Mouse (Mus musculus): ENCODE measurements around the gene Psmd9. TPM values are rescaled to one million over a fixed set of nuclear protein-coding genes. Genes with fewer than 3 reads are reported as not detected.

Gene Psmd9
- 3.3 TPM for polyA plus RNA-seq (2014; fragmentation: Illumina TruSeq; extraction: RNeasy Lipid Tissue Mini Kit (QIAGEN cat#74804); ENCODE audit: low replicate concordance)

DNA sequence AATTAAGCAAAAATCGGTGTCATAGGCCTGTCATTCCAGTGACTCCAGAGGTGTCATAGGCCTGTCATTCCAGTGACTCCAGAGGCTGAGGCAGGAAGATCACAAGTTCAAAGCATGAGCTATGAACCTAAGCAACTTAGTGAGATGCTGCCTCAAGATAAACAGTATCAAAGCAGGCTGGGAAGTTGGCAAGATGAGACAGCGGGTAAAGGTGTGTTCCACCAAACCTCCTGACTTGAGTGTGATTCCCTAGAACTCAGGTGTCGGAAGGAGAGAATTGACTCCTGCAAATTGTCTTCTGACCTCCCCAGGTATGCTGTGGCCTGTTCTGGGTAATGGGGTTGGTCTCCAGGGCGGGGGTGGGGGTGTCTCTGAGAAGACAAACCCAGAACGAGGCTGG is at the start of gene Psmd9:
Psmd9 (plus strand) TSS at position 130 of the 400 bp plus-strand sequence.

DNA sequence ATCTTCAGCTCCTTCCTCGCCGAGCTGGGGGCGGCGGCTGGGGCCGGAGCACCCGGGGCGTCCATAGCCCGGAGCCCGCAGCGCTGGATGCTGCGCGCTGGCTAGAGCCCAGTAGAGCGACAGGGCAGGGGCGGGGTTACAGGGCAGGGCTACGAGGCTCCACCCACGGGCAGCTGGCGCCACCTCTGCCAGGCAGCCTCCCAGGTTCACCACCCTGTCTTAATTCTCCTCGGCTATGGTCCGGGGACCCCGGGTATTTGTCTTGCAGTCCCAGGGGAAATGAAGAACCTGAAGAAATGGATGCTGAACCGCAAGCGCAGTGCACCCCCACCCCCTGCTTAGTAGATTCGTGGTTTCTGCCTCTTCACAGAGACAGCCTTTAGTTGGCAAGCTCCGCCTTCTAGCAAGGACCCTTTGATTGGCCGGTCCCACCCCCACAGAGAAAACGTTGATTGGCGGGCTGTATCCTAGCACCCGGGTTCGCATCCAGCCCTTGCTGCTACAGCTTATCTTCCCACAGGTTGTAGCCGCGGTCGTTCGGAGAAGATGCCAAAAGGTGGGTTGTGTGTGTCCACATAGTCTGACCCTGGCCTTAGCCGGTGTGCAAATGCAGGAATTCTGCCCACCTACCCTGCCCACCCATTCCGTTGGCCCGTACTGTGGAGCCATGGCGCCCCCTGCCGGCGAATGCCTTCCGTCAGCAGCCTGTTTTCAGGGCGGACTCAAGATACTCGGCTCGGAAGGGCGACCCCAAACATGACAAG is 36.7 kb upstream of the Psmd9 start, which contains the start of gene Rhof:
Rhof (minus strand) TSS at position 385 of the 764 bp plus-strand sequence.

DNA sequence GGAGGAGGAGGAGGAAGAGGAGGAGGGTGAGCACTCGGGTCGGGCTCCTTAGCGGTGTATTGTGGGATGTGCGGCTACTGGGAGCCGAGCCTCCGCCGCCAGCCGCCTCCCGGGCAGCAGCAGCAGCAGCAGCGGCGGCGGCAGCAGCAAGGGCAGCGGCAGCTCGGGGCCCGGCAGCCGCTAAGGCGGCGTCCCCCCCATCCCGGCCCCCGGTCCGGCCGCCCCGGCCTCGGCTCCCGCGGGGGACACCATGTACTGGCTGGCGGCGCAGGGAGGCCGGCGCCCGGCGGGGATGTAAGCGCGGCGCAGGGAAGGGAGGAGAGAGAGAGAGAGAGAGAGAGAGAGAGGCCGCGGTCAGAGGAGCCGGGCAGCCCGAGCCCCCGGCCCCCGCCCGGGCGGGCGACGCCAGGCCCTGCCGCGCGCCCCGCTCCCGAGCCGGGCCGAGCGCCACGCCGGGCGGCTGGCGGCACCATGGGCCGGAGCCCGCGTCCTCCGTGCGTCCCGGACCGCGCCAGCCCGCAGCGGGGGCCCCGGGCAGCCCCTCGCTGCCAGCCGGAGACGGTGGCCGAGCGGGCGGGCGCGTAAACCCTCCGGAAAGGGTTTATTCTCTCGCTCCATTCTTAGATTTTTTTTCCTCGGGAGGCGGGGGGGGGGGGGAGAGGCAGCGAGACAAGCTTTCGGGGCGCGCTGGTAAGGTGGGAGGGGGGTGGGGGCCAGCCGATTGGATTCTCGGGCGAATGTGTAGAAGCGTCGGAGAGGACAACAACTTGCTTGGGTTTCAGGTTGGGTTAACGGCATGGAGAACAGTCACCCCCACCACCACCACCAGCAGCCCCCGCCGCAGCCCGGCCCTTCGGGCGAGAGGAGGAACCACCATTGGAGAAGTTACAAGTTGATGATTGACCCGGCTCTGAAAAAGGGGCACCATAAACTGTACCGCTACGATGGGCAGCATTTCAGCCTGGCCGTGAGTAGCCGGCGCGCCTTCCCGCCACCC is 26.8 kb upstream of the Psmd9 start, which contains the start of gene Setd1b:
Setd1b (plus strand) TSS at position 33 of the 997 bp plus-strand sequence.

DNA sequence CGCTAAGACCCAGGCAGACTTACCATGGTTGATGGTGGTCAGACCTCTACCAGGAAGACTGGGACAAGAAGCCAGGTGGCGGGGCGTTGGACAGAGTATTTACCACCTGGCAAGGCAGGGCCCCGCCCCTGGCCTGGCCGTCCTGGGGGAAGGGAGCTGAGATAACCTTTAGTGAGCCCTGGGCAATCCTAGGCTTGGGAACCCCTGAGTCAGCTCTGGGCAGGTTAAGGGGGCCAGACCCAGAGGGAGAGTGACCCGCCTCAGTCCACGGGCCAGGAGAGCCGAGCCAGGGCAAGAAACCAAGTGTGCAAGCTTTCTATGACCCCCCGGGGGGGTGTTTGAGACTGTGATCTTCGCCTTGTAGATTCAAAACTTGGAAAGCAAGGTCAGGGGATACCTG is 13.4 kb downstream of the Psmd9 start, which contains the start of gene Hpd:
Hpd (minus strand) TSS at position 77 of the 400 bp plus-strand sequence.

DNA sequence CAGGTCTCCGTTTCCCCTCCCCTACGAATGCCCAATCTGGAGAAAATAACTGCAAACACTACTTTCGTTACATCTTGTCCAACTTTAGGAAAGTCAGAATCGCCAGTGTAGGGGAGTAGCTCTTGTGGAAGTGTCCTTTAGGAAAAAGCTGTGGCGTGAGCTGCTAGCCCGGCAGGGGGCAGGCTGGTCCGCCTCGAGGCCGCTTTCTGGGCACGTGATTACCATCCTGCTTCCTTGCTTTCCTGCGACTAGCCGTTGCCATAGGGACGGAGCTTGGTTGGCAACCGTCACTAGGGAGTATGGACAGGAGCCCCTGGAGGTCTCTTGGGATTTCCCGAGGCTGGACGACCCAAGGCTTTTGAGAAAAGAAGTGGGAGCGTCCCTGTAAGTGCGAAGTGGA is 82.6 kb downstream of the Psmd9 start, which contains the start of gene Wdr66:
Wdr66 (plus strand) TSS at position 269 of the 400 bp plus-strand sequence.

Other genes starting within 250 kb of the Psmd9 start
- gene Kdm2b, start 179.6 kb upstream of the Psmd9 start, polyA plus RNA-seq (2014; fragmentation: Illumina TruSeq; extraction: RNeasy Lipid Tissue Mini Kit (QIAGEN cat#74804); ENCODE audit: low replicate concordance), result 14.6 TPM
- gene Orai1, start 154.3 kb upstream of the Psmd9 start, polyA plus RNA-seq (2014; fragmentation: Illumina TruSeq; extraction: RNeasy Lipid Tissue Mini Kit (QIAGEN cat#74804); ENCODE audit: low replicate concordance), result 2.3 TPM
- not detected for gene Morn3, start 122.4 kb upstream of the Psmd9 start, polyA plus RNA-seq (2014; fragmentation: Illumina TruSeq; extraction: RNeasy Lipid Tissue Mini Kit (QIAGEN cat#74804); ENCODE audit: low replicate concordance)
- gene Tmem120b, start 101.0 kb upstream of the Psmd9 start, polyA plus RNA-seq (2014; fragmentation: Illumina TruSeq; extraction: RNeasy Lipid Tissue Mini Kit (QIAGEN cat#74804); ENCODE audit: low replicate concordance), result not detected
- gene Rhof, start 36.7 kb upstream of the Psmd9 start, polyA plus RNA-seq (2014; fragmentation: Illumina TruSeq; extraction: RNeasy Lipid Tissue Mini Kit (QIAGEN cat#74804); ENCODE audit: low replicate concordance), result 0.26 TPM
- 4.3 TPM for gene Setd1b, start 27.2 kb upstream of the Psmd9 start, polyA plus RNA-seq (2014; fragmentation: Illumina TruSeq; extraction: RNeasy Lipid Tissue Mini Kit (QIAGEN cat#74804); ENCODE audit: low replicate concordance)
- 1.7 TPM for gene Hpd, start 13.3 kb downstream of the Psmd9 start, polyA plus RNA-seq (2014; fragmentation: Illumina TruSeq; extraction: RNeasy Lipid Tissue Mini Kit (QIAGEN cat#74804); ENCODE audit: low replicate concordance)
- gene Wdr66, start 82.7 kb downstream of the Psmd9 start, polyA plus RNA-seq (2014; fragmentation: Illumina TruSeq; extraction: RNeasy Lipid Tissue Mini Kit (QIAGEN cat#74804); ENCODE audit: low replicate concordance), result not detected
- 2.0 TPM for gene Bcl7a, start 174.4 kb downstream of the Psmd9 start, polyA plus RNA-seq (2014; fragmentation: Illumina TruSeq; extraction: RNeasy Lipid Tissue Mini Kit (QIAGEN cat#74804); ENCODE audit: low replicate concordance)
- gene Mlxip, start 225.4 kb downstream of the Psmd9 start, polyA plus RNA-seq (2014; fragmentation: Illumina TruSeq; extraction: RNeasy Lipid Tissue Mini Kit (QIAGEN cat#74804); ENCODE audit: low replicate concordance), result 10.8 TPM